Mouse (Mus musculus) spleen, adult 2 months (tissue): ENCODE results near the gene Ncoa6.

Source experiments
- CTCF ChIP-seq: fragments of 200-500 bp; IDR thresholded peaks from 2 replicates; pipeline ENCODE4 v1.5.1; 2011; ENCODE audit warnings: mild to moderate bottlenecking, inconsistent platforms; ENCODE audit not compliant: insufficient read depth, insufficient read length, insufficient replicate concordance; ENCODE audit errors: extremely low read depth
- POLR2A ChIP-seq: fragments of 200-500 bp; IDR thresholded peaks from 2 replicates; pipeline ENCODE4 v1.6.1; 2011; ENCODE audit warnings: low read depth, low read length, inconsistent platforms

DNA sequence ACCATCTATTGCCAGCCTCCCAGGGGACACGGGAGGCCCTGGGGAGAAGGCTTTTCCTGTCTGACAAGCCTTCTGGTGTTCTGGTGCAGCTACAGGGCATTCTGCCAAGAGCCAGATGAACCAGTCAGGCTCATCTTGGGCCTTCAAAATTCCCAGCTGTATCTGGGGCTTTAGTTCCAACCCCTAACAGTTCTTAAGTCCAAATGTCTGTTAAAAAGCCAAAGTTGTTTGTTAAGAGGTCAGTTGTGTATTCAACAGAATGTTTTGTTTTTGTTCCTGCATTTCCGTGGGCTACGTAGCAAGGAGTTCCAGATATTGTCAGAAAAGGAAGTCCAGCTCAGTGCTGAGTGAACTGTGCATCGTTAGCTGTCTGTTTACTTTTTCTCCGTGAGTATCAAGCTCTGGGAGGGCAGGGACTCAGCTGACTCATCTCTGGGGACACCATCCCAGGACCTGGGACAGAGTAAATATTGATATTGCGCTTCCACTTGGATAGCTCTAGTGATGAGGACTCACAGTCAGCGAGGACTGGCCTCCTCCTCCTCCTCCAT, 104.3 kb downstream of the Ncoa6 start:
- TF ChIP-seq CTCF (no peak), POLR2A (no peak)
